Mouse (Mus musculus): ENCODE data around the gene Gucd1.
"Not testable (repeated sequence)": the region's sequence is repeated elsewhere in the genome, so short reads cannot be mapped to it uniquely, and the experiment has no call there.

The Gucd1 gene

DNA sequence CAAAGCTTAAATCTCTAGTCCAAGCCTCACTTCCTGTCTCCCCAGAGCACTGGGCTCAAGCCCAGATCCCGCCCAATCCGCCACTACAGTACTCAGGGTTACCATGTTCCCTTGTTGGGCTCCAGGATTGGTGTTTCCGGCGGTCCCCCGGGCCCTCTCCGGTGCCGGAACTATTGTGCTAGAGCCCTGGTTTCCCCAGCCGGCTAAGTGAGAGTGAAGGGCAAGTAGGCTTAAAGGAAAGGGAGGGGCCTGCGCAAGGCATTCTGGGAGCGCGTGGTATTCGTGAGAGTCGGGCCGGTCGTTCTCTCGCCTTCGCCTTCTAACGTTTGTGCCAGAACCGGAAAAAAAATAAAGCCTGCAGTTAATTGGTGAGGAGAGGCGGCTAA lies at the start of gene Gucd1:
Gene Gucd1, minus strand, starts transcription at position 215 of the 386 bp plus-strand sequence.
- peak; percentile 92 for DNase-seq (ENCODE audit: low read depth, low spot score)

DNA sequence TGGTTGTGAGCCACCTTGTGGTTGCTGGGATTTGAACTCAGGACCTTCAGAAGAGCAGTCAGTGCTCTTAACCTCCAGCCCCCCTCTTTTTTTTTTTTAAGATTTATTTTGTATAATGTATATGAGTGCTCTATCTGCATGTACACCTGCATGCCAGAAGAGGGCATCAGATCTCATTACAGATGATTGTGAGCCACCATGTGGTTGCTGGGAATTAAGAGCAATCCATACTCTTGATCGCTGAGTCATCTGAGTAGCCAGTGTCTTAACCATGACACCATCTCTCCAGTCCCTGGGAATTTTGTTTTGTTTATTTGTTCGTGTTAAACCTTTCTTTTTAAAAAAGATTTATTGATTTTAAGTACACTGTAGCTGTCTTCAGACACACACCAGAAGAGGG lies 49.0 kb upstream of the Gucd1 start:
- not testable (repeated sequence) for DNase-seq (ENCODE audit: low read depth, low spot score)

DNA sequence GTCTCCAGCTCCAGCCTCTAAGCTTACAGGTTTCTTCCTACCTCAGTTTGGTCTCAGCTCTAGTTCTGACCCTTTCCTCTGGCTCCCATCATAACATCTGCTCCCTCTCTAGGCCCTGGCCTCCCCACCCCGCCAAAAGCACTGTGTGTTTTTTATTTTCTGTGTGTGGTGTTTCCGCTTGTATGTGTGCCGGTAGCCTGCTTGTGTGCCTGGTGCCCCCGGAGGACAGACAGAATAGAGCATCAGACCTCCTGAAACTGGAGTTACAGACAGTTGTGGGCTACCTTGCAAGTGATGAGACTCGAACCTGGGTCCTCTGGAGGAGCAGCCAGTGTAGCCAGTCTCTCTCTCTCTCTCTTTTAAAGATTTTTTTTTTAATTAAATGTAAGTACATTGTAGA lies 48.5 kb upstream of the Gucd1 start:
- no peak for DNase-seq (ENCODE audit: low read depth, low spot score)

DNA sequence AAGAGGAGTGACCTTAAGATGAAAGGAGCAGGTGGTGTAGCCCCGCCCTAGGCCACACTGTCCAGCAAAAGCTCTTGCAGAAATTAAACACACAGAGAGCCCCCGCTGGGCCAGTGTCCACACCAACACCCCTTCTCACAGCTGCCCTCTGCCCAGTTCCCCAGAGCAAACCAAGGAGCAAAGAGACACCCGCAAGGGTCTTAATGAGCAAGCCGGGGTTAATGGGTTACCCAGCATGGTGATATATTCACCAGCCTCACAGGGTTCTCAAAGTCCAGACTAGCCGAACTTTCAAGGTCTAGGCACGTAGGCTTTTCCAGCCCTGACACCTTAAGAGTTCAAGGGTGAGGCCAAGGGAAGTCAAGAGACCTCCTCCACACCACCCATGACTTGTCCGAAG lies 48.1 kb upstream of the Gucd1 start:
- DNase-seq (ENCODE audit: low read depth, low spot score), result no peak

DNA sequence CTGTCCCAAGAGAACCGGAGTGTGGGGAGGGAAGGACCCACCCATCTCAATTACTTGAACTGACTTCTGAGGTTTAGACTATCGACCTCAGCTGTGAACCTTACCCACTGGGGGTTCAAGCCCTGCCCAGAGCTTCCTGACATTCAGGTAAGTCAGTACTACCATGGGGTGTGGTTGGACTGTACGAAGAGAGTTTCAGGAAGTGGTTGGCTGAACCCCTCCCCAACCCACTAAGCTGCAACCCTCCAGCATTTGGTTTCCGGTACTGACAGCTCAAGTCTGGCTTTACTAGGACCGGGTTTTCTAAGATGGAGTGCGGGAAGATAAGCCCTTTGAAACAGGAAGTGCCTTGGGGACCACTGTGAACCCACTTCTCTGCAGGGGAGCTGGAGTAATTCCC lies 47.7 kb upstream of the Gucd1 start:
- DNase-seq (ENCODE audit: low read depth, low spot score), result no peak

DNA sequence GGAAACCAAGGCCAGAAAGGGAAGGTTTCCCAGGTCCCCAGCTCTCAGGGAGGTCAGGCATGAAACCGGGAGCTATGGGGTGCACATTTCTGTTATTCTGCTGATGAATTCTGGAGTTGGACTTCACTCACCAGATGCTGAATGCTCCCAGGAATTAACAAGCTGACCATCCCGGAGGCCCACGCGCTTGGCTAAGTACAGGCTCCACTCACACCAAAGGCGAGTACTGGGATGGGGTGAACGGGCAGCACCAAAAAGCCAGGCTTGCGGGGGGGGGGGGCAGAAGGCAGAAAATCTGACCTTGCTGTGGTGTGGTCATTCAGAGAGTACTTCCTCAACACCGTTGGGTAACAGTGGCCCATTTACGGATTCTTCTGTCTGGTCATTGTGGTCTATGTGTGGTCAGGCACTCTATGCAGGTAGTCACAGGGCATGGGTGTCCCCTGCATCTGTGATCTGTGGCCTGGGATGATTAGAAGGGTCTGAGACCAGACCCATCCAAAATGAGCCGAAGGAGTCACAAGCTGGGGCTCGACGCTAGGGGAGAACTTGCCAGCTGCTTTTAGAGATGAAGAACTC lies 47.0 kb upstream of the Gucd1 start:
- no peak for DNase-seq (ENCODE audit: low read depth, low spot score)

DNA sequence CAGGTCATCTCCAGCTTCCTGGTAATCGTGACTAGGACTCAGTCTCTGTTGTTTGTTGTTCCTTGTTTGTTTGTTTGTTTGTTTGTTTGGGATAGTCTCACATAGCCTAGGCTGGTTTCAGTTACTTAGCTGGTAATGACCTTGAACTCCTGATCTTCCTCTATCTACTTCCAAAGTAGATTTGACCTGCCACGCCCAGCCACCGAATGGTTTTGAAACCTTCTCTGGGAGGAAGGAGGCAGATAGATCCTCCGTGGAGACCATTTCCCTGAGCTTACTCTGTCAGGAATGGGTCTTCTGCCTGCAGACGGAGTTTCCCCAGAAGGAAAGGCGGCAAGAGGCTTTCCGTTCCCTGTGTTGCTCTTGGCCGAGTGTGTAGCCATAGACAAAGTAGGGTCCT lies 44.8 kb upstream of the Gucd1 start:
- no peak for DNase-seq (ENCODE audit: low read depth, low spot score)

DNA sequence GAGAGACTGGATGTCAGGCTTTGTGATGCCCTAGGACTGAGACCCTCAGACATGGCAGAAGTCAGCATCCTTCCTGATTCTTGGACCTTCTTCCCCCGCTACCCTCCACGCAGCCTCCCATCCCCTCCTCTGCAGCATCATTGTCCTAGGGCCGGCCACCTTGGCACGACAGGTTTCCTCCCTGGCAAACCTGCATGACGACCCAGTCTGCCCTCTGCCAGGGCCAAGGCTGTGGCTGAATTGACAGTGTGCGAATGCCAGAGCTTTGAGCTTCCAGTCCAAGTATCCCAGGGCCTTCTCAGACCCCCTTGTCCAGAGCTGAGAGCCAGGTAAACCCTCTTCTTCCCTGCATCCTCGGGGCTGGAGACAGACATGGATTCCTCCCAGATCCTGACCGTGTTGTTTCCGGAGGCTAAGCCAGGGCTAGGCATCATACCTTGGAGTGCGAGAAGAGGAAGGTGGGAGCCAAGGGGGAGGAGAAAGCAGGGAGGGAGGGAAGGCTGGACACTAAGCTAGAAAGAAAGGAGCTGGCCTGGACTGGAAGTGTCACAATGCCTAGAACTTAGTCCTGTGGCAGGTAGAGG lies 43.4 kb upstream of the Gucd1 start, which contains the start of gene Ggt1:
Gene Ggt1, plus strand, starts transcription at position 534 of the 584 bp plus-strand sequence.
- DNase-seq (ENCODE audit: low read depth, low spot score), result no peak

DNA sequence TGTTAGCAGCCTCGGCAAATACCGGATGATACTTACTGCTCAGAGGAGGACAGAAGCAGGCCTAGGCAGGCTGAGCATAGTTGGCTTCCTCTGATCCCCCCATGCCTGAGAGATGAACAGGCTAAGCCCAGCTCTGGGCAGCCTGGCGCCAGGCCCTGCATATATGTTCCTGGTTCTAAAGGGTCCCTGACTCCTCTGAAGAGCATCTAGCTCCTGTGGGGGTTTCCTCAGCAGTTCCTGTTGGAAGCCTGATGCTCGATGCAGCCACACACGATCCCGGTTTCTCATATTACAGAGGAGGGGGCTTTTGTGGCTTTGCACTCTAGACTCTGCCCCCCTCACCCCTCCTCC lies 42.8 kb upstream of the Gucd1 start:
- DNase-seq (ENCODE audit: low read depth, low spot score), result no peak

DNA sequence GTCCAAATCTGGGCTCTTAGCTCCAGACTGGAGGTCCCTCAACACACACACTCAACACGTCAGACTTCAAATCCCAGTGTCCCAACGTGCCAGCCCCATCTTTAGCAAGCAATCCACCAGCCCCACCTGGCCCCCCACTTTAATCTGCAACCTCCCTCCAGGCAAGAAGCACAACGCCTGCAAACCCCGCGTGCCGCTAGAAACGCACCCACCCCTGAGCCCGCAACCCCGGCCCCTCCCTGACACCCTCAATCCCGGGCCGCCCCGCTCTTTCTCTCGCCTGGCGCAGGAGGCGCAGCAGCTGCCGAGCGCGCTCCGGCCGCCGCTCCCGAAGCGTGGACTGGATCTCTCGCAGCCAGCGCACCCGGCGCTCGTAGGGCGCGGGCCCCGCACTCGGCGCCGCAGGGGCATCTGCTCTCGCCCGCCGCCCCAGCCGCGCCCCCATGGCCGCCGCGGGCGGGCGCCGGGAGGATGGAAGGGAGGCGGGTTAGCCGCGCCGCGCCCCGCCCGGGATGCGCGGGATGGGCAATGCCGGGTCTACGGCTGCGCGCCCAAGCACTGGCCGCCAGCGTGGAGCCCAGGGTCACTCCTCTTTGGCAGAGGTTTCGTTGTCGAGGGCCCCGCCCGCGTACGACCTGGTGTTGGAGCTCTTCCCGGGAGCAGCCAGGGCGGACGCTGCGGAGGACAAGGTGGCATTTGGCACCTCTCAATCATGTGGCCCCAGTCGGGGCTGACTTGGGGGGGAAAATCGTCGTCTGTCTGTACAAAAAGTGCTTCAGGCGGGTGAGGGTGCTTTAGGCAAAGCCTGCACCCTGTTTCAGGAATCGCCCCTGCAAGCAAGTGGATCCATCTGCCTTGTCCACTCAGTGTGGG lies 42.1 kb upstream of the Gucd1 start, which contains the start of gene Lrrc75b:
Gene Lrrc75b, minus strand, starts transcription at position 655 of the 873 bp plus-strand sequence.
- no peak for DNase-seq (ENCODE audit: low read depth, low spot score)

DNA sequence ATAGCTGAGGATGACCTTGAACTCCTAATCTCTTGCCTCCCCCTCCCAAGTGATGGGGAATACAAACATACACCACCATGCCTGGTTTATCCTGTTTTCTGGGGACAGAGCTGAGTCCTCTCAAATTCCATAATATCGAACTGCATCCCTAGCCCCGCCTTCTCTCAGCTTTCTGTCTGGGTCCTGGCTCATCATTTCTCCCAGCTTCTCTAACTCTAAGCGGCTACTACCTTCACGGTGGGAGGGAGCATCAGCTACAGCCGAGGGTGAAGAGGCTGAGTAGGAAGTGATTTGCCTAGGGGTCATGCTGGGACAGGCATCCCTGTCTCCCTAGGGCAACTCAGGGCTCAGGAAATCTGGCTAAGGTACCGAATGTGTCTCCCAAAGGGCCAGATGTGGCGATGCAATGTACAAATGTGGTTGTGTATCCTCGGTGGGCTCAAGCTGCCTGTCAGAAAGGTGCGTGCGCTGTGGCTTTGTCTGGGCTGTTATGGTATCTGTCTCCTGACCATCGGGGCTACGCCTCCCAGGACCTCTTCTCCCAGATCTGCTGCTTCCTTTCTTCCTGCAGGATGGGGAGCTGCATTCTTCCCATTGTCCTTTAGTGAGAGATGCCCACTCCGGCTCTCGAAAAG lies 41.4 kb upstream of the Gucd1 start:
- no peak for DNase-seq (ENCODE audit: low read depth, low spot score)

DNA sequence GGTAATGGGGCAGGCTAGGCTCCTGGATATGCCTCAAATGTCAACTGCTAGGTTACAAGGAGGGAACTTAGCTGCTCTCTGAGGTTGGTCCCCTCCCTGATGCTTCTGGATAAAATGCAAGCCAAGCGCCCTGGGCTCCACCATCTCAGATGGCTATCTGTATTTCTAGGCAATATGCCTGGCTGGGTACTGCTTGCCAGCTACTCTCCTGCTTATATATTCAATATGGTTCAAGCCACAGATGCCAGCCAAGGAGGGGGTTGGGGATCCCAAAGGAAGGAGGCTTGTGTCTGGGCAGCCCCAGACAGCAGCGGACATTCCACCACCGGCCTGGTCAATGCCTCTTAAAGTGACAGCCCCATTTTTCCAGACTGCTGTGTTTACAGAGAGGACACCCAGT lies 40.7 kb upstream of the Gucd1 start:
- DNase-seq (ENCODE audit: low read depth, low spot score), result no peak

DNA sequence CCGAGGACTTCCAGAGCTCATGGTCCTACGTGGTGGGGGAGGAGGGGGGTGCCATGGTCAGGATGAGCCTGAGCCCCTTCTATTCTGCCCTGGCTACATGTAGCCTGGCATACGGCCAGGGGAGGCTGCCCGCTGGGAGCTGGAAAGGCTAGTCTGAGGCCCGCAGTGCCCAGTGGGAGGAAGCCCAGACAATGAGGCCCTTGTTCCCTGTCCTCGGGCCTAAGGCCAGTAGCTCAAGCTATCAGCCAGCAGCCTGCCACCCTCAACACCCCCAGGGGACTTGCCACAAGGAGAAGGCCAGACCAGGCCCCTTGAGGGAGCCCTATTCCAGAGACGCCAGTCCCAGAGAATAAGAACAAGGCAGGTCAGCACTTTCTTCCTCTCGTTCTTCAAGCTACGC lies 38.3 kb upstream of the Gucd1 start:
- DNase-seq (ENCODE audit: low read depth, low spot score), result no peak

DNA sequence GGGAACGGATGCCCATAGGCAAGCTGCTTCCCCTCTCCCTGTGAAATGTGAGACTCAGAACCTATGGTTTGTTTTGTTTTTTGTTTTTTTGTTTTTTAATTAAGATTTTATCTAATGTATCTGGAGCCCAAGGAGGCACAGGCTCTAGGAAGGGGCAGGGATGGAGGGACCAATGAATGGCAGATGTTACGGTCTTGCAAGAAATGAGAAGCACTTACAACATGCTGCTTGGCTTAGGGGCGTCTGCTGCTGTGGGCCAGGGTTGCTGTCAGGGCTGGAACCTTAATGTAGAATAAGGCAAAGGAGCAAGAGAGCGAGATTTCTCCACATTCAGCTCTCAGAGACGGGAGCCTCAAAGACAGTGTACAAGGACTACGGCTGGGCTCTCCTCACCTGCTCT lies 37.8 kb upstream of the Gucd1 start:
- no peak for DNase-seq (ENCODE audit: low read depth, low spot score)

DNA sequence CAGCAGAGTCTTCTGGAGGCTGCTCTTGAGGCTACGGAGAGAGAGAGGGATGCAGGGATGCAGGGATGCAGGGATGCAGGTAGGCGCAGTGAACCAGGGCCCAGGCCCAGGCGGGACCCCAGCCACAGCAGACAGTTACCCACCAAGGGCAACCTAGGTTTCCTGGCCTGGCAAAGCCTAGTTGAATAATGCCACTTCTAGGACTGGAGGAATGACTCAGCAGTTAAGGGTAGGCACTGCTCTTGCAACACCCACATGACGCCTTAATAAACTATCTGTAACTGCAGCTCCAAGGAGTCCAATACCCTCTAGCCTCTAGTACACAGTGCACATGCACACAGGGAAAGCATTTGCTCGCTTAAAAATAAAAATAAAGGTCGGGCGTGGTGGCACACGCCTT lies 36.3 kb upstream of the Gucd1 start:
- DNase-seq (ENCODE audit: low read depth, low spot score), result no peak

DNA sequence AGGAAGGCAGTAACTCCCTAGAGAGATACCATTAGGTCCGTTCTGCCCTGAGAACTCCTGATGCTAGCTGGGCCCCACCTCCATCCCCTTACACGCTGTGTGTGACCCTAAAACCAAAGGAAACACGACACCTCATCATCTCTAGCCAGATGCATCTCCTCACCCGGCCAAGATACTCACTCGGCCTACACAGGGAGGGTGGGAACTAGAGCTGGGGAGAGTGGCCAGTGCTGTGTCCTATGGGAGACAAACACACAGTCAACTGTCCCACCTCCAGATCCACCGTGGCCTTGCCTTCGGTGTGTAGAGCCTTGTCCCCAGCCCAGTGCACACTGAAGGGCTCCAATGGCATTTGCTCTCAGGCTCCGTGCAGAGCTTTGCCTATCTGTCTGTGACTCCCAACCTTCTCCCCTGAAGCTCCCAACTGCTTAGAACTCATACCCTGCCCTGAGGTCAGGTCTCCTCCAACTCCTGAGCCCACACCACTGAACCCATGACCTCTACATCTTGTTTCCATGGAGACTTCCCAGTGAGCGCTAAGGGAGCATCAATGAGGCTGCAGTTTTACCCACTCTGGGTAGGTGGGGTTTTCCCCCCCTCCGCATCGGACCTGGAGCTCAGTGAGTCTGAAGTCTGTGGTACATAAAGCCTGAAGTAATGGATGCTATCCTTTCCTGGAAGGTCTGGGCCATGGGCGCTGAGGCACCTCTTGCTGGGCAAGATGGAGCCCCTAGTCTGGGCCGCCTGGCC lies 35.1 kb upstream of the Gucd1 start:
- DNase-seq (ENCODE audit: low read depth, low spot score), result no peak

DNA sequence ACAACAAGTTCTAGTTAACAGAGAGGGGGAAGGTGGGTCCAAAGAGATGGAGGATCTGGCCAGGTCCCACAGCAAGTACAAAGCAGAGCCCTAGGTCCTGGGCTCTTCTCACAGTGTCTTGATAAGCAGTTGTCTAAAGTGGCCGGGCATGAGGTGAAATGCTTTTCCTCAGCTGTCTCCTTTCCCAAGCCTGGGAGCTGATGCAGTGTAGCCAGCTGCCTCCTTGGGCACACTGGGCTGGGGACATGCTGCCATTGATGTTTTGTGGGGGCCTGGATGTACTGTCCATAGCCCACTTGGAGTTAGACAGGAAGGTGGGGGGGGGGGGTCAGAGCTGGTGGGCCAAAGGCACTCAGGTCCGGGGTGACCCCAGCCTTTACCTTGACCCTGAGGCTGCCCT lies 34.3 kb upstream of the Gucd1 start:
- DNase-seq (ENCODE audit: low read depth, low spot score), result no peak

DNA sequence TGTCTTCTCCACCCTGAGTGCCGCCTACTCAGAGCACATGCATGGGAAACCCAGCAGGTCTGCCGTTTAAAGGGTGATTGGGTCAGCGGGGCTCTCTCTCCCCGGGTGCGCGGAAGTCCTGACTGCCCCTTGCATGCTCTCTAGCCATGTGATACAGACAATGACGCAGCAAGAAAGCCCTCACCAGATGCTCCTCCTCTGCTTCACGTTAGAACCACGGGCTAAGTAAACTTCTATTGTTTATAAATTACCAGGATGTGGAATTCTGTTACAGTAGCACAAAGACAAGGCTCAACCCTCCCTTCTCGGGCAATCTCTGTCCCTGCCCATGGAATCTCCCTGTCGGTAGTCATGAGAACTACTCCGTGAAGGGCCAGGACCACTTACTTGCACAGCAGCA lies 33.4 kb upstream of the Gucd1 start:
- no peak for DNase-seq (ENCODE audit: low read depth, low spot score)

DNA sequence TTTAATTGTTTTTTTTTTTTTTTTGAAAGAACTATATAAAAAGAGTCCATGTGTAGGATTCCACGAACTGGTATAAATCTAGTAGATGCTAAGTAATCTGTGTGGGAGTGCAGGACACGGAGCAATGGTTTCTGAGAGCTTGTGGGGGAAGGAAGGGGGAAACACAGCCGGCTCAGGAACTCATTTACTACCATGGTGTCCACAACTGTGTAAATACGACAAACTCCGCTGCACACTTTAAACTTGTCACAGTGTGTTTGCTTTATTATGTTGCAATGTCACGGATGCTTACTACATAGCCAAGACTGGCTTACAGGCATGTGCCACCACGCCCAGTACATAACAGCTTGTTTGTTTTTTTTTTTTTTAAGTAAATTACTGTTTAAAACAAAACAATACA lies 32.1 kb upstream of the Gucd1 start:
- DNase-seq (ENCODE audit: low read depth, low spot score), result no peak

DNA sequence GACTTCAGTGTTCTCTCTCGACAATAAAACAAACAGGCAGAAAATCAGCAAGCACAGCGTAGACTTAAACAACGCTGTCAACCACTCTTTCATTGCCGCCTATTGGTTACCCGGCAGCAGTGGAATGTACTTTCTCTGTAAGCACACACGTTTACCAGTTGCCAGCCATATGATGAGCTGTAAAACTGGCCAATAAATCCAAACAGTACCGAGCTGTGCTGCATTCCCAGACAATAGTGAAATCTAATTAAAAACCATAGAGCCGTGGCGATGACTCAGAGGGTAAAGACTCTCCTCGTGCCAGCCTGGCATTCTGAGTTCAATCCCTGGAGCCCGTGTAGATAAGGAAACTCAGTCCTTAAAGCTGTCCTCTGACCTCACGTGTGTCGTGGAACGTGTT lies 30.7 kb upstream of the Gucd1 start:
- DNase-seq (ENCODE audit: low read depth, low spot score), result no peak

DNA sequence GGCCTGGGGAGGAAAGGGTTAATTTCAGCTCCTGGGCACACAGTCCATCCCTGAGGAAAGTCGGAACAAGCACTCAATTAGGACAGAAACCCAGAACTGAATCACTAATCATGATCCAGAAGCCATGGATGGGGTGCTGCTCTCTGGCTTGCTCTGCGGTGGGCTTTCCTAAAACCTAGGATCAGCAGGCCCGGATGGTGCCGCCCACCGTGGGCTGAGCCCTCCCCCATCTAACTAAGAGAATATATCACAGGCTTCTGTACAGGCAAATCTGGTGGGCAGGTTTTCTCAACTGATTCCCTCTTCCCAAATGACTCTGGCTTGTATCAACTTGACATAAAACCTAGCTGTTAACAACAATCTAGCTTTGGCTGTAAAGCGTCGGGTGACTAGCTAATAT lies 30.1 kb upstream of the Gucd1 start:
- DNase-seq (ENCODE audit: low read depth, low spot score), result no peak

DNA sequence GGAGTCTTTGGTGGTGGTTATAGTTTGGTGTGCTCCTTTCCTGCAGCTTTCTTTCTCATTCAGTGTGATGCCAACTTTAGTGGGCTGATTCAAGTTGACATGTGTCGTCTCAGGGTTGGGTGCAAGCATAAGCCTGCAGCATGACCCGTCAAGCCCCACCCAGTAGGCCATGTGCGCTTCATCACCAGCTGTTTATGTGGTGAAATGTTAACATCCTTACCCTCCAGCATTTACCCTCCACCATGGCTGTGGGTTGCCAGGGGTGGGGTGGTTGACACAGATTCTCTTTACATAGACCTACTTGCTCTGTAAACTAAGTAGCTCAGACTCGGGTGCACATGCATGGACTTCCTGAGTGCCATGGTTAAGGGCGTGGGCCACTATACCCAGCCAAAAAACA lies 18.4 kb upstream of the Gucd1 start:
- DNase-seq (ENCODE audit: low read depth, low spot score), result no peak

All from embryo, embryonic 11.5 days (tissue).